Mouse (Mus musculus) forebrain, embryonic 14.5 days (tissue): ENCODE data around the gene Nhp2. TPM values are rescaled to one million over a fixed set of nuclear protein-coding genes. Genes with fewer than 3 reads are reported as not detected.
"Not testable (repeated sequence)": the region's sequence is repeated elsewhere in the genome, so short reads cannot be mapped to it uniquely, and the experiment has no call there.

Source experiments
- ATAC-seq: fragments of 200-750 bp; cut with Nextera tagmentation; 2 replicates; pipeline ENCODE4 v1.8.0; 2017; ENCODE audit warnings: mild to moderate bottlenecking, moderate library complexity
- DNase-seq: peaks from one replicate; pipeline ENCODE4 v3.0.0-alpha.2; 2015; ENCODE audit warnings: low spot score
- H3K27ac ChIP-seq: fragments of 300-500 bp; sonication (generic); 2 replicates; pipeline ENCODE4 v1.5.1; 2014; ENCODE audit warnings: low read depth, mild to moderate bottlenecking, control low read depth, low read length, moderate library complexity
- H3K27me3 ChIP-seq: fragments of 300-500 bp; sonication (generic); replicated peaks from 2 replicates; pipeline ENCODE4 v1.6.1; 2014; ENCODE audit warnings: low read length, control low read depth, mixed read lengths; ENCODE audit not compliant: control insufficient read depth, insufficient read depth
- H3K36me3 ChIP-seq: fragments of 300-500 bp; sonication (generic); 2 replicates; pipeline ENCODE4 v1.6.1; 2014; ENCODE audit warnings: low read length, control low read depth; ENCODE audit not compliant: control insufficient read depth, insufficient read depth
- H3K4me1 ChIP-seq: fragments of 300-500 bp; sonication (generic); 2 replicates; pipeline ENCODE4 v1.6.1; 2014; ENCODE audit warnings: antibody characterized with exemption, low read length, control low read depth; ENCODE audit not compliant: control insufficient read depth, insufficient read depth
- H3K4me2 ChIP-seq: fragments of 300-500 bp; sonication (generic); 2 replicates; pipeline ENCODE4 v1.6.1; 2014; ENCODE audit warnings: mild to moderate bottlenecking, control low read depth, low read length
- H3K4me3 ChIP-seq: fragments of 300-500 bp; sonication (generic); 2 replicates; pipeline ENCODE4 v1.5.1; 2014; ENCODE audit warnings: low read depth, low read length, control low read depth
- H3K9ac ChIP-seq: fragments of 300-500 bp; sonication (generic); 2 replicates; pipeline ENCODE4 v1.6.1; 2014; ENCODE audit warnings: mild to moderate bottlenecking, low read length, control low read depth, moderate library complexity
- H3K9me3 ChIP-seq: fragments of 300-500 bp; sonication (generic); replicated peaks from 2 replicates; pipeline ENCODE4 v1.6.1; 2016; ENCODE audit warnings: low read length, control low read depth, mixed read lengths; ENCODE audit not compliant: control insufficient read depth
- WGBS: fragments of 180-500 bp; shearing (Covaris S2); extraction: QIAGEN DNeasy Blood & Tissue Kit; methylation state at CpG from one replicate; pipeline ENCODE4 v1.1.7; 2014; 5-methylcytosine and 5-hydroxymethylcytosine counted together
- polyA plus RNA-seq: library from polyadenylated mRNA; unstranded; fragments of >200 nt; fragmentation: Nextera tagmentation; extraction: Ambion mirVana; gene quantifications from 2 replicates; pipeline ENCODE4 v1.2.1, GENCODE M21; 2014

The Nhp2 gene
- polyA plus RNA-seq, 1 experiment from 2014 or later = 150 TPM

- Histone ChIP-seq H3K4me3 (no peak overlapping the region), H3K9ac (no peak overlapping the region), H3K4me1 (peaks cover 4% of the 10 kb centered on the region), H3K36me3 (peaks cover 82% of the 10 kb centered on the region), H3K9me3 (no peaks in the 10 kb centered on the region), H3K27me3 (no peaks in the 10 kb centered on the region), H3K4me2 (no peak overlapping the region), H3K27ac (no peak overlapping the region)
- WGBS = 87% methylated on average over 5 of the region's 5 CpGs
- DNase-seq (no peak), ATAC-seq (no peak)
Observed at GRCm38 (mm10) chr11:51625187-51625820, 5.8 kb downstream of the Nhp2 start.

GRCm38 (mm10) chr11:51627425-51627824, 7.9 kb downstream of the Nhp2 start:
- 92% methylated on average over 9 of the region's 9 CpGs for WGBS
- peaks cover 80% of the 10 kb centered on the region for H3K36me3 ChIP-seq
- no peak overlapping the region for H3K4me2 ChIP-seq
- H3K9me3 ChIP-seq = no peaks in the 10 kb centered on the region
- DNase-seq = no peak
- no peaks in the 10 kb centered on the region for H3K27me3 ChIP-seq
- no peaks in the 10 kb centered on the region for H3K4me1 ChIP-seq
- no peak overlapping the region for H3K9ac ChIP-seq
- no peak overlapping the region for H3K27ac ChIP-seq
- ATAC-seq = no peak
- no peak overlapping the region for H3K4me3 ChIP-seq

GRCm38 (mm10) chr11:51627907-51628306, 8.4 kb downstream of the Nhp2 start:
- Histone ChIP-seq H3K4me2 (no peak overlapping the region), H3K9me3 (no peaks in the 10 kb centered on the region), H3K9ac (no peak overlapping the region), H3K4me3 (no peak overlapping the region), H3K36me3 (peaks cover 75% of the 10 kb centered on the region), H3K27ac (no peak overlapping the region), H3K27me3 (no peaks in the 10 kb centered on the region), H3K4me1 (no peaks in the 10 kb centered on the region)
- no peak for DNase-seq
- ATAC-seq = no peak
- WGBS = 91% methylated on average over 8 of the region's 8 CpGs

GRCm38 (mm10) chr11:51629651-51630314, 10.2 kb downstream of the Nhp2 start:
- WGBS = 85% methylated on average over 15 of the region's 15 CpGs

GRCm38 (mm10) chr11:51632130-51632753, 12.7 kb downstream of the Nhp2 start:
- ATAC-seq = no peak
- no peak overlapping the region for H3K4me2 ChIP-seq
- H3K27ac ChIP-seq = no peak overlapping the region
- no peaks in the 10 kb centered on the region for H3K9me3 ChIP-seq
- no peaks in the 10 kb centered on the region for H3K27me3 ChIP-seq
- 90% methylated on average over 6 of the region's 6 CpGs for WGBS
- no peak for DNase-seq
- peaks cover 33% of the 10 kb centered on the region for H3K36me3 ChIP-seq
- no peak overlapping the region for H3K4me3 ChIP-seq
- H3K9ac ChIP-seq = no peak overlapping the region
- H3K4me1 ChIP-seq = 0 out of 2 replicates have a peak, but pooled peaks cover 9% of the 10 kb centered on the region

More at GRCm38 (mm10) chr11:51629651-51630314, 10.2 kb downstream of the Nhp2 start:
- H3K9me3 ChIP-seq = no peaks in the 10 kb centered on the region
- DNase-seq (no peak), ATAC-seq (no peak)
- no peak overlapping the region for H3K27ac ChIP-seq
- H3K4me3 ChIP-seq = no peak overlapping the region
- H3K9ac ChIP-seq = no peak overlapping the region
- peaks cover 57% of the 10 kb centered on the region for H3K36me3 ChIP-seq
- H3K4me2 ChIP-seq = no peak overlapping the region
- no peaks in the 10 kb centered on the region for H3K27me3 ChIP-seq
- H3K4me1 ChIP-seq = 0 out of 2 replicates have a peak, but pooled peaks cover 3% of the 10 kb centered on the region

- H3K4me2 ChIP-seq, H3K9ac ChIP-seq, H3K4me3 ChIP-seq, ATAC-seq, H3K27me3 ChIP-seq, H3K27ac ChIP-seq, DNase-seq, H3K4me1 ChIP-seq, H3K9me3 ChIP-seq: not testable (repeated sequence)
- WGBS = 94% methylated on average over 7 of the region's 7 CpGs
- peaks cover 23% of the 10 kb centered on the region for H3K36me3 ChIP-seq
Observed at GRCm38 (mm10) chr11:51633200-51633599, 13.7 kb downstream of the Nhp2 start.

GRCm38 (mm10) chr11:51633721-51634120, 14.2 kb downstream of the Nhp2 start:
- H3K27ac ChIP-seq = no peak overlapping the region
- no peaks in the 10 kb centered on the region for H3K27me3 ChIP-seq
- H3K36me3 ChIP-seq = peaks cover 20% of the 10 kb centered on the region
- no peak overlapping the region for H3K9ac ChIP-seq
- H3K9me3 ChIP-seq = no peaks in the 10 kb centered on the region
- no peak overlapping the region for H3K4me2 ChIP-seq
- no peak for ATAC-seq
- WGBS = 89% methylated on average over 3 of the region's 3 CpGs
- H3K4me3 ChIP-seq = no peak overlapping the region
- 0 out of 2 replicates have a peak, but pooled peaks cover 9% of the 10 kb centered on the region for H3K4me1 ChIP-seq
- DNase-seq = no peak

- Histone ChIP-seq H3K4me2 (peak overlapping the region; percentile 79), H3K9me3 (no peaks in the 10 kb centered on the region), H3K4me1 (0 out of 2 replicates have a peak, but pooled peaks cover 9% of the 10 kb centered on the region), H3K27me3 (no peaks in the 10 kb centered on the region), H3K9ac (peak overlapping the region; percentile 80), H3K36me3 (peaks cover 12% of the 10 kb centered on the region; the same call in 1 of the 2 replicates), H3K27ac (peak overlapping the region; percentile 79), H3K4me3 (peak overlapping the region; percentile 70)
- DNase-seq = no peak
- ATAC-seq = no peak
- WGBS = 18% methylated on average over 6 of the region's 6 CpGs
Observed at GRCm38 (mm10) chr11:51635127-51635524, 15.6 kb downstream of the Nhp2 start.
